Mouse (Mus musculus) lung, postnatal 0 days (tissue): ENCODE measurements around the gene Mylk.
"Not testable (repeated sequence)": the region's sequence is repeated elsewhere in the genome, so short reads cannot be mapped to it uniquely, and the experiment has no call there.

Experiments used
- CTCF ChIP-seq: IDR thresholded peaks from 2 replicates; pipeline ENCODE4 v1.5.1; 2016; ENCODE audit warnings: antibody characterized with exemption, mild to moderate bottlenecking
- EP300 ChIP-seq: IDR thresholded peaks from 2 replicates; pipeline ENCODE4 v1.6.1; 2016; ENCODE audit warnings: antibody characterized with exemption, mild to moderate bottlenecking, control low read depth

GRCm38 (mm10) chr16:34728610-34729009, 16.4 kb upstream of the Mylk start:
- not testable (repeated sequence) for TF ChIP-seq CTCF, EP300
